Mouse (Mus musculus): Measurements from ENCODE around the gene Slc47a1.
"Not testable (repeated sequence)": the region's sequence is repeated elsewhere in the genome, so short reads cannot be mapped to it uniquely, and the experiment has no call there.

GRCm38 (mm10) chr11:61304535-61304934 lies 73.6 kb downstream of the Slc47a1 start:
- TF ChIP-seq CTCF (IDR thresholded peaks at IDR 0.05; ENCODE audit: insufficient read depth, low read length); POLR2A (IDR thresholded peaks at IDR 0.05; ENCODE audit: borderline replicate concordance, extremely low read depth, low read depth, low read length): not testable (repeated sequence)
